Mouse (Mus musculus) embryo, embryonic 10 days (tissue): Measurements from ENCODE around the gene Xntrpc.
A peak's percentile ranks its signal among the peaks of the same experiment; 100 is the strongest.

ENCODE experiments used
- DNase-seq: peaks from one replicate; pipeline ENCODE4 v3.0.0-alpha.2; 2015; ENCODE audit warnings: low spot score

Xntrpc gene

DNA sequence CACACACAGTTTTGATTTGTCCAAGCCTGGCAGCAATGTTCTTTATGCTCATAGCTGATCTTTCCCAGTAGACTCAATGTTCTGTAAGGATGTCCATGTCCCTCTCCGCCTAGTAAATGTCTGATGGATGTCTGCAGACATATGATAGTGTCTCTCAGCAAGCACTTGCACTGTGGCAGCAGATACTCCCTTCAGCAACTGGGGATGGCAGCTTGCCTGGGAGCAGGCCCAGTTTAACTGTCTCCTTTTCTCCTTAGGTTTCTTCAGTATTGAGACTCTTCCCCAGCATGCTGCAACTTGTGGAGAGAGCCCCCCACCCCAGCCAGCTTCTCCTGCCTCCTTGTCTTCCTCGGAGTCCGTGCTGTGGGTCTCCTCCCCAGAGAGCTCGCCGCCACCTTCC is 16.3 kb downstream of the Xntrpc start:
- no peak for DNase-seq

- no peak for DNase-seq
Observed at GRCm38 (mm10) chr7:102082816-102083215, 17.3 kb downstream of the Xntrpc start, which contains the start of gene Trpc2. Trpc2 (plus strand) TSS chr7:102083116.

GRCm38 (mm10) chr7:102084041-102084696 is 18.7 kb downstream of the Xntrpc start:
- DNase-seq = no peak

- DNase-seq = no peak
Observed at GRCm38 (mm10) chr7:102087336-102087735, 21.8 kb downstream of the Xntrpc start.

- peak; percentile 78 for DNase-seq
Observed at GRCm38 (mm10) chr7:102099760-102100661, 34.5 kb downstream of the Xntrpc start.

GRCm38 (mm10) chr7:102100868-102101267 is 35.4 kb downstream of the Xntrpc start:
- no peak for DNase-seq

DNA sequence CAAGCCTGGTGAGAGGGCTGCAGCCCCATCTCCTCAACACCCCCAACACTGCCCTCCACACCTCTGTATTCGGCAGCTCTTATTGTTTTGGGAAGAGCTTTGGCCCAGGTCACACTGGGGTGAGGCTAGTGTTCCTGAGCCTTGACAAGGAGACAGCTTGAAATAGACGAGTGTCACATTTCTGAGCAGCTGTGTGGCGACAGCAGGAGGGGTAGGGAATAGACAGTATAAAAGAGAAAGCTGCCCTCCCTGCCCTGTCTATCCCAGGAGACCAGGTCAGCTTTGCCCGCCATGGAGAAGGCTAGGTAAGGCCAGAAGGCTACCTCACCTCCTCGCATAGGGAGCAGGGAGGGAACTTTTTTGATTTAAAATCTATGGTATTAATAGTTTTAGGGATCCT is 36.0 kb downstream of the Xntrpc start, which contains the start of gene Art1:
Gene Art1, plus strand, starts transcription at position 257 of the 400 bp plus-strand sequence.
- peak; percentile 28 for DNase-seq

DNA sequence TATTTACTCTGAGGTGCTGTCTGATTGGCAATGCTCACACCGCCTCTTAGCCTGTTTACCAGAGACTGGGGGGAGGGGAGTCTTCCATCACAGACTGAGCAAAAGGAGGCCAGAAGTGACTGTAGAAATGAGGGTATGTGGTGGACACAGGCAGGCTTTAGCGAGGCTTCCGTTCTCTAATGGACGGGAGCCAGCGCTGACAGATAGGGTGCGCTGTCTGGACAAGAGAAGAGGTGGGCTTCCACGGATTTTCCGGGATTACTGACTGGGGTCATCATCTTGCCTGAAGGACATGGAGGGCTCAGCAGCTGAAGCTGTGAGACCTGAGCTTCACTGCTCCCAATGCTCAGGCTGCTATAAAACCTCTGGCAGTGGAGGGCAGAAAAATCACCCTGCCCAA is 36.7 kb downstream of the Xntrpc start:
- DNase-seq = peak; percentile 42

DNA sequence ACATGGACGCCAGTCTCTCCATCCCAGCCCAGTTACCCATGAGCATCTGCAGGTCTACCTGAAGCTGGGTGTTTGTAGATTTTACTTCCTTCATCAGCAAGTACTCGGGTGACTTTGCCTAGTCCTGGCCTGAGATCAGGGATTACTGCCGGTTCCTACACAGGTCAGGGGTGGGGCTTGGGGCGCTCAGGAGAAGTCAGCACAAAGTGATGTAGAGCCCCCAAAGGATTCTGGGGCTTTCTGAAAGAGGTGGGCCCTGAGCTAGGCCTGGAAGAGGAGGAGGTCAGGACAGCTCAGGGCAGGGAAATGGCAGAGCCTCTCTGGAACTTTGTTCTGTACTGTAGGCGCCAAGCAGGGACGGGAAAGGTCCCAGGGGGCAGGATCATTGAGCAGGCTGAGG is 37.2 kb downstream of the Xntrpc start:
- no peak for DNase-seq

GRCm38 (mm10) chr7:102103555-102103954 is 38.0 kb downstream of the Xntrpc start:
- no peak for DNase-seq

- DNase-seq = no peak
Observed at GRCm38 (mm10) chr7:102104126-102104525, 38.6 kb downstream of the Xntrpc start.

DNA sequence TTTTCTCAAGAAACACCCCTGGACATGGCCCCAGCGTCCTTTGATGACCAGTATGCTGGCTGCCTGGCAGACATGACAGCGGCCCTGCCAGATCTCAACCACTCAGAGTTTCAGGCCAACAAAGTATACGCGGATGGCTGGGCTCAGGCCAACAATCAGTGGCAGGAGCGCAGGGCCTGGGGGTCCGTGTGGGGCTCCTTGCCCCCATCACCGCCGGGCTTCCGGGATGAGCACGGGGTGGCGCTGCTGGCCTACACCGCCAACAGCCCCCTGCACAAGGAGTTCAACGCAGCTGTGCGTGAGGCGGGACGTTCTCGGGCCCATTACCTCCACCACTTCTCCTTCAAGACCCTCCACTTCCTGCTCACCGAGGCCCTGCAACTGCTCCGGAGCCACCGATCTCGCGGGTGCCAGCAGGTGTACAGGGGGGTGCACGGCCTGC is 41.2 kb downstream of the Xntrpc start:
- DNase-seq = peak; percentile 54

DNA sequence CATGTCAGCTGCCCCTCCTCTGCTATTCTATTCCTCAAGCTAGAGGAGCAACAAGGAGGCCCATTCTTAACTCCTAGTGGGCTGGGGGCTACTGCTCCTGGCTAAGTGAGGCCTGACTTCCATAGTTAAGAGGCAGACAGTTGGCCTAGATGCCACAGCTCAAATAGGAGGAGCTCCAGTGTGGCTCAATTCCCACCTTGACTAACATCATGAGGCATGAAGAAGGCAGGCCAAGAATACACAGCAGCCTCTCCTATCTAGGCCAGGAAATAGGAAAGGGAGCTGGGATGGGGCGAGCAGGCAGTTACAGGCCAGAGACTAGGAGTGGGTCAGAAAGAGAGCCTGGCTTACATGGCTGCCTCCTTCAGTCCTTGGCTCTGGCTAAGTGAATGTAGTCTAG is 42.7 kb downstream of the Xntrpc start:
- DNase-seq = no peak

- no peak for DNase-seq
Observed at GRCm38 (mm10) chr7:102109171-102109570, 43.7 kb downstream of the Xntrpc start, which contains the start of gene Art5. Art5 (minus strand) TSS chr7:102109489.

GRCm38 (mm10) chr7:102109746-102110145 is 44.2 kb downstream of the Xntrpc start:
- DNase-seq = no peak

- no peak for DNase-seq
Observed at GRCm38 (mm10) chr7:102113151-102113729, 47.7 kb downstream of the Xntrpc start.

DNA sequence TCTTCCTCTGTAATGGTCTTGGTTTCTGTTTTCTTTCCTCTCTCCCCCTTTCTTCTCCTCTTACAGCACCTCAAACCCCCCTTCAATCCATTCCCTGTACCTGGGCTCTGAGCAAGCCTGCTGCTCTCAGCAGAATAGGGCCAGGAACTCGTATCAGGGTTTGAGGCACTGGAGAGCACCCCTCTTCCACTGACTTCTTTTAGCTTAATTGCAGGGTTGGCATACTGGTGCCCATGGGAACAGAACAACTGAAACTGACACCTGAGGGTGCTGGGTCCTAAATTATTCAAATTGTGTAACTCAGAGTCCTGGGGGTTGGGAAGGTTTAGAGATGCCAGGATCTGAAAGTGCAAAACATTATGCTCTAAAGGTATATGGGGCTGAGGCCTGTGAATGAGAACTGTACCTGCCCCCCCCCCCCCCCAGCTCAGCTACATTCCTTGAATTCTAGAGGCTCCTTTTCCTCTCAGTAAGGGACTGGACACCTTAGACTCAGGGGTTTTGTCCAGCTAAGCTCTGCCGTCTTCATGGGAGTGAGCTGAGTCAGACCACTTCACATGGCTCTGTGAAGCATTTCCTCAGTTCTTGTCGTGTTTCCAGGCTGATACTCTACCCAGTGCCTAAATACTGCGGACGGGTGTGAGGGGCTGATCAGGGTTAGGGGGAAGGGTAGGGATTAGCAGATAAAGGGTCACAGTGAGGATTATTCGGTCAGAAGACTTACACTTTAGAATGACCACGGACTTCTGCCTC is 51.2 kb downstream of the Xntrpc start, which contains the start of gene Chrna10:
Gene Chrna10, minus strand, starts transcription at position 250 of the 753 bp plus-strand sequence.
- no peak for DNase-seq

DNA sequence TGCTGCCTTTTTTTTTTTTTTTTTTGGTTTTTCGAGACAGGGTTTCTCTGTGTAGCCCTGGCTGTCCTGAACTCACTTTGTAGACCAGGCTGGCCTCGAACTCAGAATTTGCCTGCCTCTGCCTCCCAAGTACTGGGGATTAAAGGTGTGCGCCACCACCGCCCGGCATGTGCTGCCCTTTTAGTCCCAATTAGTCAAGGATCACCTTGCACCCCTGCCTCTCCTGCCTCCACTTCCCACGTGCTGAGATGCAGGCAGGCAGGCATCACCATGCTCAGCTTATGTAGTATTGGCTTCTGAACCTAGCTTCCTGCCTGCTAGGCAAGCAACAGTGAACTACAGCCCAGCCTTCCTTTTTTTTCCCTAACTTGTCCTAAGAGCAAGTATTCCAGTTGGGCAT is 51.9 kb downstream of the Xntrpc start:
- DNase-seq = no peak

- DNase-seq = no peak
Observed at GRCm38 (mm10) chr7:102120326-102120725, 54.8 kb downstream of the Xntrpc start.

- no peak for DNase-seq
Observed at GRCm38 (mm10) chr7:102132395-102132794, 66.9 kb downstream of the Xntrpc start.

DNA sequence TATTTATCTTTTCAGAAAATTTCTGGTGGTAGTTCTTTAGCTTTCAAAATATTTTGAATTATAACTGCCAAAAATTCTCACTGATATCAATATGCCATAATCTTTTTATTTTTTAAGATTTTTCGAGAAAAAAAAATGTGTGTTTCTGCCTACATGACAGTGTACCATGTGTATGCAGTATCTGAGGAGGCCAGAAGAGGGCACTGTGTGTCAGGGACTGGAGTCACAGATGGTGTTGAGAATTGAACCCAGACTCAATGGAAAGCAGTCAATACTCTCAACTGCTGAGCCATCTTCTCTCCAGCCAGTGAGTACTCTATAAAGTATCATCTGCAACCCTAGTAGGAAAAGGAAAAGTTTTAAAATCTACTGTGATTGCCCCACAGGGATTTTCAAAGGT is 72.0 kb downstream of the Xntrpc start:
- peak; percentile 73 for DNase-seq

- DNase-seq = no peak
Observed at GRCm38 (mm10) chr7:102137898-102138297, 72.4 kb downstream of the Xntrpc start.
